Mouse (Mus musculus) CD8-positive naive resting alpha-beta T cell, adult 2 months (primary cell): ENCODE measurements at regions not wholly inside any gene's neighbourhood (a gene's known extent, or its start where the extent isn't known, plus 50 kb on each side); places are given as distances from the start of the nearest gene placed in this dataset.

Experiments used
- DNase-seq, 2 experiments: peaks; one replicate each; pipeline ENCODE4 v3.0.0; 2022; ENCODE audit warnings: low read depth in 2 of 2, low spot score in 2 of 2

GRCm38 (mm10) chr14:9389180-9389579, 723.1 kb upstream of the 4930452B06Rik start:
- DNase-seq = no peak
